Mouse (Mus musculus): Measurements from ENCODE around the gene Atp6v0d1. TPM values are rescaled to one million over a fixed set of nuclear protein-coding genes. Genes with fewer than 3 reads are reported as not detected.
"Not testable (repeated sequence)": the region's sequence is repeated elsewhere in the genome, so short reads cannot be mapped to it uniquely, and the experiment has no call there.

The Atp6v0d1 gene
- polyA plus RNA-seq, 1 experiment from 2014 or later, result 159 TPM

DNA sequence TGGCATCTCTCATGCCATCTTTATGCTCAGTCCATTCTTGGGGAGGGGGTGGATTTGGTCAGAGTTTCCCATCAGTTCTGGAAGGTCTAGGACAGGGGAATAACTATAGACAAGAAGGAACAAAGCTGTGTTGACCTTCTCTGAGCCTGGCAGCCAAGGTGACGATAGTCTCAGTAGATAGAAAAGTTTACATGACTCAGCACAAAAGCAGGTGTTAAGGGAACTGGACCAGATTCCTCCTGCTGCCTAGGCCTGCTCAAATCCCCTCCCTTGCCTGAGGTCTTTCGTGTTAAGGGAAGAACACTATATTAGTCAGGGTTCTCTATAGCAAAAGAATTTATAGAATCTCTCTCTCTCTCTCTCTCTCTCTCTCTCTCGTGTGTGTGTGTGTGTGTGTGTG, 13.9 kb upstream of the Atp6v0d1 start:
- no peaks in the 10 kb centered on the region for H3K27me3 ChIP-seq
- ATAC-seq (no peak), DNase-seq (ENCODE audit: low read depth, low spot score) (no peak)
- ChIA-PET POLR2A (interaction anchor here (1.4 kb wide), 1 partner anchor 12 kb away, joined by 4 read pairs; no protein-coding TSS in a partner anchor), CTCF (no interaction called here)
- in situ Hi-C loops (cut with MboI; ENCODE audit: low pct_unique_long_range_greater_than_20kb), result no loop called here
- no peak for TF ChIP-seq CTCF (IDR thresholded peaks at IDR 0.05)

DNA sequence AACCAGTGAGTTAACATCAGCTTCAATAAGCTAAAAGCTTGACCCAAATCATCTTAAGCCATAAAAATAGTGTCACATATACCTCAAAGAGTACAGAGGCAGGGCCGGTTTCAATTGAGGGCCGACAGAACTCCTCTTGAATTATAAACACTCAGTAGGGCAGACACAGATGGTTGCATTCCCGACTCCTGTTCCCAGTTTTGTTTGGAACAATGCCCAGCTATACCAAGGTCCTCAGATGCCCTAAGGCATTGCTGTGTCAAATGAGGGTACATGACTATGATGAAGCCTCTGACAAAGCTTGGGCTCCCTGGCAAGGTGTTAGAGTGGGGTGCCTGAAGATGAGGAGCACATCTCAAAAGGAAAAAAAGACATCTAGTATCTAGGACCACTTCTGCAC, 9.7 kb upstream of the Atp6v0d1 start:
- TF ChIP-seq CTCF (IDR thresholded peaks at IDR 0.05), result no peak
- in situ Hi-C loops (cut with MboI; ENCODE audit: low pct_unique_long_range_greater_than_20kb), result no loop called here
- ATAC-seq (no peak), DNase-seq (ENCODE audit: low read depth, low spot score) (no peak)
- CTCF ChIA-PET, result interaction anchor here (1.0 to 2.1 kb wide), 6 partner anchors 9 to 60 kb away, joined by 3 to 7 read pairs (median 4); partner anchors contain the start of gene Ripor1
- no peaks in the 10 kb centered on the region for H3K27me3 ChIP-seq
- POLR2A ChIA-PET, result interaction anchor here (1.5 kb wide), 1 partner anchor 9 kb away, joined by 6 read pairs; the partner anchor contains the start of gene Atp6v0d1

DNA sequence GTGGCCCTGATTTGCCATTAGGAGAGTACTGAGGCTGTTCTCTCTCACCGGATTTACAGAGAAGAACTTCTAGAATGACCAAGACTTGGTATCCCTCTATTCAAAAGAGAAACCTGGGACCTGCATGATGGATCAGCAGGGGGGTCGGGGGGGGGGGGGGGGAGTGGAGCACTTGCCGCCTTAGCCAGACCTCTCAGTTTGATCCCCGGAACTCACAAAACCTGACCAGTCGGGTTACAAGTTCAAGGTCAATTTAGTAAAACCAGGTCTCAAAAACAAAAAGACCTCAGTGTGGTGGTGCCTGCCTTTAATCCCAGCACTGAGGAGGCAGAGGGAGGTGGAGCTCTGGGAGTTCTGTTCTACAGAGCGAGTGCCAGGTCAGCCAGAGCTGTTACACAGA, 8.9 kb upstream of the Atp6v0d1 start:
- DNase-seq (ENCODE audit: low read depth, low spot score) (no peak), ATAC-seq (no peak)
- H3K27me3 ChIP-seq, result no peaks in the 10 kb centered on the region
- ChIA-PET POLR2A (interaction anchor here (0.6 kb wide), 3 partner anchors 8 to 14 kb away, joined by 3 to 4 read pairs (median 3); no protein-coding TSS in a partner anchor), CTCF (interaction anchor here (1.1 to 2.1 kb wide), 3 partner anchors 8 to 30 kb away, joined by 4 to 7 read pairs (median 5); partner anchors contain the start of gene Ripor1)
- in situ Hi-C loops (cut with MboI; ENCODE audit: low pct_unique_long_range_greater_than_20kb), result no loop called here
- TF ChIP-seq CTCF (IDR thresholded peaks at IDR 0.05), result no peak

DNA sequence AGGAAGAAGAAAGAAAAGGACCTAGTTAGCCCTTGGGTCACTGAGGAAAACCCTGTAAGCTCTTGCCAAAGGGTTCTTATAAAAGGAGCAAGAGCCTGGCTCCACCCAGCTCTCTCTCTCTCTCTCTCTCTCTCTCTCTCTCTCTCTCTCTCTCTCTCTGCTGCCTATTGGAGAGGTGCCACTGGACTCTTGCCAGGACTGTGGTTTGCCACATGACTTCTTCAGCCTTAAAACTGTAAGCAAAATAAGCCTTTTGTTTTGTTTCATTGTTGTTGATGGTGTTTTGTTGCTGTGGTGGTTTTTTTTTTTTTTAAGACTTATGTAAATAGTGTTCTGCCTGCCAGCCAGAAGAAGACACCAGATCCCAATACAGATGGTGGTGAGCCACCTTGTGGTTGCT, 7.6 kb upstream of the Atp6v0d1 start:
- POLR2A ChIA-PET, result no interaction called here
- in situ Hi-C loops (cut with MboI; ENCODE audit: low pct_unique_long_range_greater_than_20kb), result no loop called here
- no peak for DNase-seq (ENCODE audit: low read depth, low spot score)
- CTCF ChIA-PET, result interaction anchor here (1.0 kb wide), 1 partner anchor 33 kb away, joined by 3 read pairs; no protein-coding TSS in a partner anchor
- H3K27me3 ChIP-seq, result no peaks in the 10 kb centered on the region
- TF ChIP-seq CTCF (IDR thresholded peaks at IDR 0.05), result peak; percentile 36
- peak; percentile 49 for ATAC-seq

DNA sequence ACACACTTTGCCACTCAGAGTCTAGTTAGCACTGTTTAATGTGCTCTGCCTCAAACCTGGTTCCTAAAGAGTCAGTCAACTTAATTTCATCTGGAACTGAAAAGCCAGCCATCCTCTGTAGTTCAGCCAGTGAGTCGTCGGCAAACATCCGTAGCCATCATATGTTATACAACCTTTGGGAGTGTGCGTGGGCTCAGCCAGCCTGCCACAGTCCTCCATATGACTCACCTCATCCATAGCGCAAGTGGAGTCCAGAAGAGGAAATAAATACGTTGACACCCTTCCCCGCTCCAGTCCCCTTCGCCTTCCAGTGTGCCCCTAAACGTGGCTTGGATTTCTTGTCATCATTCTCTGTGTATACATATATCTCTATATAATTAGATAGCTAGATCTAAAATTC, 6.0 kb upstream of the Atp6v0d1 start:
- ATAC-seq (no peak), DNase-seq (ENCODE audit: low read depth, low spot score) (no peak)
- no peak for TF ChIP-seq CTCF (IDR thresholded peaks at IDR 0.05)
- ChIA-PET CTCF (interaction anchor here (1.5 kb wide), 1 partner anchor 33 kb away, joined by 3 read pairs; the partner anchor contains the start of gene Ripor1), POLR2A (no interaction called here)
- no peaks in the 10 kb centered on the region for H3K27me3 ChIP-seq
- in situ Hi-C loops (cut with MboI; ENCODE audit: low pct_unique_long_range_greater_than_20kb), result no loop called here

DNA sequence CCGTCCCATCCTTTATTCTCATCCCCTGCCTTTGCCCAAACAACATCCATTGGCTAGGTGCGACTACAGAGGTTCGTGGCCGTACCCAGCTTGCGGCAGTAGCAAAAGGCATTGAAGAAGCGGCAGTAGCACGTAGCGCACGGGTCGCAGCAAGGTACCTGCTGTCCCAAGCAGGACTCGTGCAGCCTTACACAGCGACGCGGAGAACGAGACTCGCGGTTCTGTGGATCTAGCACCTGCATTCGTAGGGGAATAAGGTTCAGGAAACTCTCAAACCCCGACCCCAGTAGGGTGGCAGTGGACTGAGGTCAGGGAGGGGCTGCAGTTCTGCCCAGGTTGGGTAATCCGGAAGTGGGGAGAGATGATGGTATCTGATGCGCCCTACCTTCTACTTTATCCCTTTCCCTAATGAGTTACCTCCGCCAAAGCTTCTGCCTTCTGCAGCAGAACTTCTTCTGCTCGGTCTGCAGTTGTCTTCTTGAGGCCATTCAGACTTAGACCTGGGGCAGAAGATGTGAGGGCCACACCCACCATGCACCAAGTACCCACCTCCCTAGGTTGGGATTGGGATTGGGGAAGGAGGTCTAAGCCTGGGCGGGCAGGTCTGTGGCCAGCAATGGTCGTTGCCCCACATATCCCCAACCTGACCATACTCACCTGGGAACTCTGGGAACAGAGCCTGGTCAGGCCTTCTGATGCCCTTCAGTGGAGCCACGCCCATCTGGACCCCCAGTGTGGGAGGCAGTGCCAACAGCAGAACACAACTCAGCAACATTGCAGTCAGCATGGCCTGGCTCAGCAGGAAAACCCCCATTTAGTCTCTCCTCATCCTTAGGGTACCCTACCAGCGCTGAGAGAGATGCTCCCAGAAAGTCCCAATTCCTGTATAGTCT, 1.1 kb upstream of the Atp6v0d1 start:
- ChIA-PET POLR2A (interaction anchor here (0.6 to 1.3 kb wide), 5 partner anchors 8 to 71 kb away, joined by 3 to 6 read pairs (median 4); no protein-coding TSS in a partner anchor), CTCF (interaction anchor here (0.6 to 1.6 kb wide), 10 partner anchors 8 to 79 kb away, joined by 3 to 5 read pairs (median 4); no protein-coding TSS in a partner anchor)
- in situ Hi-C loops (cut with MboI; ENCODE audit: low pct_unique_long_range_greater_than_20kb), result no loop called here
- TF ChIP-seq CTCF (IDR thresholded peaks at IDR 0.05), result no peak
- DNase-seq (ENCODE audit: low read depth, low spot score) (no peak), ATAC-seq (no peak)
- no peaks in the 10 kb centered on the region for H3K27me3 ChIP-seq

DNA sequence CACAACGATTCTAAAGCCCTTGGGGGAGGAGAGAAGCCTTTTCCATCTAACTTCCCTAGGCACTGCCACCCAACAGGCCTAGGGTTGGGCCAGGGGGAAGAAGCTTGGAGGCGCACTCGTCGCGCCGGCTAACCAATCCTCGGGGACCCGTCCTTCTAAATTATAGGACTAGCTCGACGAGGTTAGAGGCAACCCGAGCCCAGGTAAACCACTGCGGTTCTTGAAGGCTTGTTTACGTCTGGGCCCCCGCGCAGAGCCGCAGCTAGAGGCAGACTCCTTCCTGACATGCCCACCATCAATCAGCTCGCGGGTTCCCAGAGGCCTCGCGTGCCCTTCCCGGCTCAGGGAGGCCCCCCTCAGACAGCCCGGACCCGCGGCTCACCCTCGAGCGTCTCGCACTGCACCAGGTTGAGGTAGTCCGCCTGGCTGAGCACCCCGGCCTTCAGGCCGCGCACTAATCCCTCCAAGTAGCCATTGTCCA, 406 bp downstream of the Atp6v0d1 start:
- in situ Hi-C loops (cut with MboI; ENCODE audit: low pct_unique_long_range_greater_than_20kb), result no loop called here
- ATAC-seq (peak; percentile 26), DNase-seq (ENCODE audit: low read depth, low spot score) (no peak)
- ChIA-PET POLR2A (interaction anchor here (0.9 to 1.5 kb wide), 5 partner anchors 10 to 81 kb away, joined by 3 to 6 read pairs (median 4); no protein-coding TSS in a partner anchor), CTCF (interaction anchor here (1.2 to 3.1 kb wide), 5 partner anchors 46 to 81 kb away, joined by 4 to 9 read pairs (median 5); no protein-coding TSS in a partner anchor)
- no peak for TF ChIP-seq CTCF (IDR thresholded peaks at IDR 0.05)
- no peaks in the 10 kb centered on the region for H3K27me3 ChIP-seq

DNA sequence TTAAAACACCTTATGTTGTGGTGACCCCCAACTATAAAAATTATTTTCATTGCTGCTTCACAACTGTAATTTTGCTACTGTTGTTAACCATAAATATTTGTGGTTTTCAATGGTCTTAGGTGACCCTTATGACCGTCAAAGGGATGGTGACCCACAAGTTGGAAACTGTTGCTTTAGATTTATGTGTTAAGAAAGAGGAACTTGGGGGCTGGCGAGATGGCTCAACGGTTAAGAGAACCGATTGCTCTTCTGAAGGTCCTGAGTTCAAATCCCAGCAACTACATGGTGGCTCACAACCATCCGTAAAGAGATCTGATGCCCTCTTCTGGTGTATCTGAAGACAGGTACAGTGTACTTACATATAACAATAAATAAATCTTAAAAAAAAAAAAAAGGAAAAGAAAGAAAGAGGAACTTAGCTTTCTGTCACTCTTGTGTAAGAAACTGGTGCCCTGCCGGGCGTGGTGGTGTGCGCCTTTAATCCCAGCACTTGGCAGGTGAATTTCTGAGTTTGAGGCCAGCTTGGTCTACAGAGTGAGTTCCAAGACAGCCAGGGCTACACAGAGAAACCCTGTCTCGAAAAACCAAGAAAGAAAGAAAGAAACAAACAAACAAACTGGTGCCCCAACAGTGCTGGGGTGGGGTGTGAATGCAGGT, 1.1 kb downstream of the Atp6v0d1 start:
- ChIA-PET CTCF (interaction anchor here (1.0 to 3.1 kb wide), 7 partner anchors 11 to 139 kb away, joined by 3 to 9 read pairs (median 5); no protein-coding TSS in a partner anchor), POLR2A (interaction anchor here (0.9 to 1.5 kb wide), 3 partner anchors 29 to 80 kb away, joined by 3 to 4 read pairs (median 3); no protein-coding TSS in a partner anchor)
- in situ Hi-C loops (cut with MboI; ENCODE audit: low pct_unique_long_range_greater_than_20kb); ATAC-seq; H3K27me3 ChIP-seq; DNase-seq (ENCODE audit: low read depth, low spot score): not testable (repeated sequence)
- peak; percentile 40 for TF ChIP-seq CTCF (IDR thresholded peaks at IDR 0.05)

DNA sequence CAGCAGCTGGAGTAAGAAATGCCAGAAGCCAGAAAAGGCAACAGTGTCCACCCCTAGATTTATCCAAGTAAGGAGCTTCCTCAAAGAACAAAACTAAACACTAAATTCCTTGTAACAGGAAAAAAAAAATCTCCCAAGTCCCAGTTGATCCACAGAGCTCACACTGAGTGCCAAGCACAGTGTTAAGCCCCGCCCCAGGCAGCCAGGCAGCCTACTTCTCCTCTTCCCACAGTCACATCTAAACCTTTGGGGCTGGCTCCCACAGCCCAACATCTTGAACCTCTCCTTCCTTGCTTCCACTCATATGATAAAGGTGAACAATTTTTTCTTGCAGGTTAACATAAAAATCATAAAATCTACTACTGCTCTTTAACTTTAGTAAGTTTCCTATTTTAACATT, 2.0 kb downstream of the Atp6v0d1 start:
- in situ Hi-C loops (cut with MboI; ENCODE audit: low pct_unique_long_range_greater_than_20kb), result no loop called here
- POLR2A ChIA-PET, result interaction anchor here (1.1 kb wide), 1 partner anchor 30 kb away, joined by 3 read pairs; no protein-coding TSS in a partner anchor
- CTCF ChIA-PET, result interaction anchor here (1.0 to 3.1 kb wide), 6 partner anchors 10 to 140 kb away, joined by 3 to 9 read pairs (median 5); no protein-coding TSS in a partner anchor
- no peaks in the 10 kb centered on the region for H3K27me3 ChIP-seq
- ATAC-seq, result no peak
- TF ChIP-seq CTCF (IDR thresholded peaks at IDR 0.05), result no peak
- no peak for DNase-seq (ENCODE audit: low read depth, low spot score)

DNA sequence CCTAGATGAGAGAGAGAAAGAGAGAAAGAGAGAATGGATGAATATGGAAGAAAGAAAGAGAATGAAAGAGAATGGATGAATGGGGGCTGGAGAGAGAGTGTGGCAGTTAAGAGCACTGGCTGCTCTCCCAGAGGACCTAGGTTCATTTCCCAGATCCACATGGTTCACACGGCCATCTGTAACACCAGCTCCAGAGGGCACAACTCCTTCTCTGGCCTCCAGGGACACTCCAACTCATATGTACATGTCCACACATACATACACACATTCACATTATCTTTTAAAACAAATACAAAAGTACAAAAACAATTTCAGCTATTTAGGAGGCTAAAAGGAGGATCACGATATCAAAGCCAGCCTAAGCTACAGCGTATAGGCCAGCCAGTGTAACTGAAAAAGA, 3.0 kb downstream of the Atp6v0d1 start:
- POLR2A ChIA-PET, result no interaction called here
- no peaks in the 10 kb centered on the region for H3K27me3 ChIP-seq
- TF ChIP-seq CTCF (IDR thresholded peaks at IDR 0.05), result peak; percentile 6
- ATAC-seq (no peak), DNase-seq (ENCODE audit: low read depth, low spot score) (no peak)
- CTCF ChIA-PET, result interaction anchor here (1.0 to 3.1 kb wide), 3 partner anchors 29 to 47 kb away, joined by 5 to 9 read pairs (median 5); no protein-coding TSS in a partner anchor
- in situ Hi-C loops (cut with MboI; ENCODE audit: low pct_unique_long_range_greater_than_20kb), result no loop called here
